Comparison of ENCODE assay signal across 8 mouse cellular contexts in genomic region chr6:39871381-39872305, GRCm38 (mm10). TPM values are rescaled to one million over a fixed set of nuclear protein-coding genes. Genes with fewer than 3 reads are reported as not detected.
A peak's percentile ranks its signal among the peaks of the same experiment; 100 is the strongest.
DNase-seq lines count a peak whose midpoint lies in the region; TF ChIP-seq lines count a peak whose summit lies in the region.

No protein-coding gene starts in this region.

- DNase-seq in adrenal gland, postnatal 25 days: peak; percentile 77
- DNase-seq in embryo, embryonic 11 days: peak; percentile 75
- peak; percentile 67 for DNase-seq in gastrocnemius, postnatal 25 days
- DNase-seq in induced T-regulatory cell, adult 2 months (ENCODE audit: low read depth): peak; percentile 12
- peak; percentile 87 to 89 for DNase-seq in left cerebral cortex, adult 2 months (ENCODE audit: extremely low spot score in 1 of 2, low spot score in 2 of 2)
- peak; percentile 44 to 46 for DNase-seq in lung, postnatal 4 days
- DNase-seq in right cerebral cortex, postnatal 14 days: peak; percentile 84
- no peak for DNase-seq in T-cell, adult 2 months (ENCODE audit: low spot score)

- H3K27ac ChIP-seq in left cerebral cortex, adult 2 months: peak overlapping the region; percentile 98

- intact Hi-C loops in left cerebral cortex, adult 2 months (cut with DNase I): loop anchor here (1.0 to 5.0 kb wide), 9 partner anchors 27 to 521 kb away; partner anchors contain the start of gene Mrps33

- no peak; the same call in none of the 2 replicates for TF ChIP-seq CTCF in left cerebral cortex, adult 2 months (IDR thresholded peaks at IDR 0.05)

- peak overlapping the region; percentile 80 for H3K4me3 ChIP-seq in left cerebral cortex, adult 2 months

RNA-seq across cellular contexts. Expression of gene Tmem178b, which starts 1.4 kb away (rescaled TPM):
- total RNA-seq in adrenal gland, postnatal 25 days (2021): 20.9 and 33.9 TPM in 2 replicates
- total RNA-seq in gastrocnemius, postnatal 25 days (2021): 1 to 10 TPM; 3.3 to 3.4 TPM
- total RNA-seq in left cerebral cortex, adult 2 months (2021): 100 to 1,000 TPM; 249 to 268 TPM
